Mouse (Mus musculus): ENCODE data around the gene Fastkd5. TPM values are rescaled to one million over a fixed set of nuclear protein-coding genes. Genes with fewer than 3 reads are reported as not detected.

Gene Fastkd5
- polyA plus RNA-seq, 1 experiment from 2014 or later: 9.5 TPM

DNA sequence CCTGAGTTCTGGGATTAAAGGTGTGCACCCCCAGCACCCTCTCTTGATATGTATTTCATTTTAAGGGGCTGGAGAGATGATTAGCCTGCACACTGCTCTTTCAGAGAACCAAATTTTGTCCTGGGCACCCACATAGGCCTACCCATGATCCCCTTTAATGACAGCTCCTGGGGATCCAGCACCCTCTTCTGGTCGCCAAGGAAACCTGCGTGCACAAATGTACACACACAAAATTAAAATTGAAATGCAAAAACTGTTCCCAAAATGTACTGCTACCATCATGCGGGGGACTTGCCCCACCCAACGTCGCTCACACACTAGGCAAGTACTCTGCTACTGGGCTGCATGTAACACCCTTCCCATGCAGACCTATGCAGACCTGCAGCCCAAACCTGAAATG lies 54.9 kb downstream of the Fastkd5 start:
- H3K27me3 ChIP-seq (replicated peaks): peaks cover 55% of the 10 kb centered on the region

GRCm38 (mm10) chr2:130569926-130570325 lies 59.9 kb downstream of the Fastkd5 start:
- Histone ChIP-seq H3K9ac (replicated peaks) (no peak overlapping the region), H3K27ac (replicated peaks) (no peak overlapping the region), H3K4me1 (peaks cover 12% of the 10 kb centered on the region), H3K36me3 (peaks cover 23% of the 10 kb centered on the region), H3K4me2 (no peak overlapping the region), H3K9me3 (replicated peaks) (no peaks in the 10 kb centered on the region), H3K4me3 (replicated peaks) (no peak overlapping the region), H3K27me3 (replicated peaks) (peaks cover 5% of the 10 kb centered on the region)
- no peak for ATAC-seq (ENCODE audit: low FRiP score)

More for the DNA sequence above, 54.9 kb downstream of the Fastkd5 start:
- WGBS: 84% methylated on average over 5 of the region's 5 CpGs
- no peak overlapping the region for H3K9ac ChIP-seq (replicated peaks)
- ATAC-seq (ENCODE audit: low FRiP score): no peak
- no peaks in the 10 kb centered on the region for H3K36me3 ChIP-seq
- no peak overlapping the region for H3K4me3 ChIP-seq (replicated peaks)
- no peak overlapping the region for H3K4me2 ChIP-seq
- H3K27ac ChIP-seq (replicated peaks): no peak overlapping the region
- no peaks in the 10 kb centered on the region for H3K9me3 ChIP-seq (replicated peaks)
- H3K4me1 ChIP-seq: peaks cover 19% of the 10 kb centered on the region

- Histone ChIP-seq H3K27me3 (replicated peaks) (0 out of 2 replicates have a peak, but pooled peaks cover 2% of the 10 kb centered on the region), H3K27ac (replicated peaks) (no peak overlapping the region), H3K4me2 (no peak overlapping the region), H3K9me3 (replicated peaks) (no peaks in the 10 kb centered on the region), H3K36me3 (peaks cover 23% of the 10 kb centered on the region), H3K4me3 (replicated peaks) (no peak overlapping the region), H3K9ac (replicated peaks) (no peak overlapping the region), H3K4me1 (peaks cover 20% of the 10 kb centered on the region)
- 77% methylated on average over 4 of the region's 4 CpGs for WGBS
- ATAC-seq (ENCODE audit: low FRiP score): no peak
Observed at GRCm38 (mm10) chr2:130568921-130569320, 60.9 kb downstream of the Fastkd5 start.

- no peaks in the 10 kb centered on the region for H3K27me3 ChIP-seq (replicated peaks)
- no peak overlapping the region for H3K27ac ChIP-seq (replicated peaks)
- ATAC-seq (ENCODE audit: low FRiP score): no peak
- H3K9me3 ChIP-seq (replicated peaks): no peaks in the 10 kb centered on the region
- 81% methylated on average over 8 of the region's 8 CpGs for WGBS
- H3K9ac ChIP-seq (replicated peaks): peak overlapping the region; percentile 88
- H3K4me1 ChIP-seq: peaks cover 30% of the 10 kb centered on the region
- H3K4me3 ChIP-seq (replicated peaks): peak overlapping the region; percentile 96
- peak overlapping the region; percentile 92 for H3K4me2 ChIP-seq
- peaks cover 23% of the 10 kb centered on the region for H3K36me3 ChIP-seq
Observed at GRCm38 (mm10) chr2:130564983-130565382, 64.8 kb downstream of the Fastkd5 start.

- H3K4me2 ChIP-seq: peak overlapping the region; percentile 92
- H3K27me3 ChIP-seq (replicated peaks): no peaks in the 10 kb centered on the region
- peak overlapping the region; percentile 96 for H3K4me3 ChIP-seq (replicated peaks)
- peak; percentile 47; the same call in 1 of the 2 replicates for ATAC-seq (ENCODE audit: low FRiP score)
- H3K9ac ChIP-seq (replicated peaks): peak overlapping the region; percentile 88
- H3K36me3 ChIP-seq: peaks cover 23% of the 10 kb centered on the region
- H3K4me1 ChIP-seq: peaks cover 30% of the 10 kb centered on the region
- H3K9me3 ChIP-seq (replicated peaks): no peaks in the 10 kb centered on the region
- H3K27ac ChIP-seq (replicated peaks): peak overlapping the region; percentile 77; the same call in 1 of the 2 replicates
- WGBS: under 1% methylated on average over 23 of the region's 23 CpGs
Observed at GRCm38 (mm10) chr2:130564063-130564462, 65.8 kb downstream of the Fastkd5 start.

Other genes with a start within 250 kb of the Fastkd5 start
- gene Cpxm1, start 232.5 kb downstream of the Fastkd5 start, polyA plus RNA-seq (2015; fragmentation: Nextera tagmentation; extraction: Ambion mirVana): 27.8 and 30.3 TPM in 2 replicates
- 0.17 TPM in 1 of 2 replicates, not detected in the other for gene Gm28372, start 224.8 kb downstream of the Fastkd5 start, polyA plus RNA-seq (2015; fragmentation: Nextera tagmentation; extraction: Ambion mirVana)
- gene 1700020A23Rik, start 224.8 kb downstream of the Fastkd5 start, polyA plus RNA-seq (2015; fragmentation: Nextera tagmentation; extraction: Ambion mirVana): 0.36 and 0.56 TPM in 2 replicates
- not detected in 2 replicates for gene Tmem239, start 223.5 kb downstream of the Fastkd5 start, polyA plus RNA-seq (2015; fragmentation: Nextera tagmentation; extraction: Ambion mirVana)
- gene Vps16, start 205.7 kb downstream of the Fastkd5 start, polyA plus RNA-seq (2015; fragmentation: Nextera tagmentation; extraction: Ambion mirVana): 102 TPM in 2 replicates
- 14.3 and 16.0 TPM in 2 replicates for gene Pced1a, start 205.3 kb downstream of the Fastkd5 start, polyA plus RNA-seq (2015; fragmentation: Nextera tagmentation; extraction: Ambion mirVana)
- 123 and 129 TPM in 2 replicates for gene Ptpra, start 179.7 kb downstream of the Fastkd5 start, polyA plus RNA-seq (2015; fragmentation: Nextera tagmentation; extraction: Ambion mirVana)
- gene Mrps26, start 66.3 kb downstream of the Fastkd5 start, polyA plus RNA-seq (2015; fragmentation: Nextera tagmentation; extraction: Ambion mirVana): 105 and 107 TPM in 2 replicates
- gene Oxt, start 53.9 kb downstream of the Fastkd5 start, polyA plus RNA-seq (2015; fragmentation: Nextera tagmentation; extraction: Ambion mirVana): not detected in 2 replicates
- not detected in 2 replicates for gene Avp, start 47.5 kb downstream of the Fastkd5 start, polyA plus RNA-seq (2015; fragmentation: Nextera tagmentation; extraction: Ambion mirVana)
- gene Ubox5, start within 50 bp of the Fastkd5 start, polyA plus RNA-seq (2015; fragmentation: Nextera tagmentation; extraction: Ambion mirVana): 10.0 and 11.3 TPM in 2 replicates
- 18.1 and 21.4 TPM in 2 replicates for gene Lzts3, start 12.8 kb upstream of the Fastkd5 start, polyA plus RNA-seq (2015; fragmentation: Nextera tagmentation; extraction: Ambion mirVana)
- gene Ddrgk1, start 34.6 kb upstream of the Fastkd5 start, polyA plus RNA-seq (2015; fragmentation: Nextera tagmentation; extraction: Ambion mirVana): 74.3 and 76.2 TPM in 2 replicates
- gene Itpa, start 37.6 kb upstream of the Fastkd5 start, polyA plus RNA-seq (2015; fragmentation: Nextera tagmentation; extraction: Ambion mirVana): 115 and 123 TPM in 2 replicates
- gene Slc4a11, start 67.5 kb upstream of the Fastkd5 start, polyA plus RNA-seq (2015; fragmentation: Nextera tagmentation; extraction: Ambion mirVana): 0.60 and 0.67 TPM in 2 replicates

Data from neural tube, embryonic 15.5 days (tissue).